Comparison of ENCODE assay signal across 8 mouse cellular contexts in genomic region chr17:86185584-86185983, GRCm38 (mm10). TPM values are rescaled to one million over a fixed set of nuclear protein-coding genes. Genes with fewer than 3 reads are reported as not detected.
DNase-seq lines count a peak whose midpoint lies in the region; ATAC-seq lines count a peak whose summit lies in the region.

No protein-coding gene starts in this region.

- no peak overlapping the region for H3K4me3 ChIP-seq in hindbrain, embryonic 15.5 days
- no peak overlapping the region for H3K4me3 ChIP-seq in hindbrain, embryonic 12.5 days
- no peak overlapping the region for H3K4me3 ChIP-seq in intestine, embryonic 16.5 days (ENCODE audit: low read length)

- H3K4me1 ChIP-seq in hindbrain, embryonic 15.5 days (replicated peaks) = peaks cover 18% of the 10 kb centered on the region
- H3K4me1 ChIP-seq in hindbrain, embryonic 12.5 days = peaks cover 13% of the 10 kb centered on the region
- peaks cover 15% of the 10 kb centered on the region for H3K4me1 ChIP-seq in intestine, embryonic 16.5 days (ENCODE audit: control insufficient read depth, insufficient read depth, low read length)

- no peaks in the 10 kb centered on the region for H3K9me3 ChIP-seq in hindbrain, embryonic 15.5 days
- no peaks in the 10 kb centered on the region for H3K9me3 ChIP-seq in hindbrain, embryonic 12.5 days (replicated peaks)
- H3K9me3 ChIP-seq in intestine, embryonic 16.5 days (ENCODE audit: control insufficient read depth, low read length) = no peaks in the 10 kb centered on the region

- WGBS in hindbrain, embryonic 15.5 days = 43% methylated on average over 7 of the region's 7 CpGs
- 43% methylated on average over 7 of the region's 7 CpGs for WGBS in hindbrain, embryonic 12.5 days
- 15% methylated on average over 7 of the region's 7 CpGs for WGBS in intestine, embryonic 16.5 days

- H3K27ac ChIP-seq in hindbrain, embryonic 15.5 days (replicated peaks) = no peak overlapping the region
- no peak overlapping the region for H3K27ac ChIP-seq in hindbrain, embryonic 12.5 days
- no peak overlapping the region for H3K27ac ChIP-seq in intestine, embryonic 16.5 days (ENCODE audit: low read length)

- ATAC-seq in hindbrain, embryonic 15.5 days (ENCODE audit: low FRiP score, low read depth) = 0 out of 2 replicates have a peak, but pooled peaks have one; percentile 15
- ATAC-seq in hindbrain, embryonic 12.5 days (ENCODE audit: low FRiP score) = no peak
- ATAC-seq in intestine, embryonic 16.5 days = peak; percentile 91
- ATAC-seq in monocyte, adult 5-6 weeks (replicated peaks; ENCODE audit: insufficient number of reproducible peaks, low FRiP score, low TSS enrichment, poor library complexity, severe bottlenecking) = no peak

- H3K4me2 ChIP-seq in hindbrain, embryonic 15.5 days = no peak overlapping the region
- no peak overlapping the region for H3K4me2 ChIP-seq in hindbrain, embryonic 12.5 days (replicated peaks)
- peak overlapping the region; percentile 25 for H3K4me2 ChIP-seq in intestine, embryonic 16.5 days (ENCODE audit: low read depth, low read length)

- H3K27me3 ChIP-seq in hindbrain, embryonic 15.5 days = no peaks in the 10 kb centered on the region
- H3K27me3 ChIP-seq in hindbrain, embryonic 12.5 days = no peaks in the 10 kb centered on the region
- no peaks in the 10 kb centered on the region for H3K27me3 ChIP-seq in intestine, embryonic 16.5 days (replicated peaks; ENCODE audit: control insufficient read depth, insufficient read depth, low read length)

- DNase-seq in 416B (ENCODE audit: low read depth) = peak; percentile 86
- peak; percentile 98 for DNase-seq in heart, adult 11 months
- DNase-seq in spleen, adult 12 weeks (ENCODE audit: low spot score) = no peak
- no peak for DNase-seq in thymus, postnatal 25 days

- H3K9ac ChIP-seq in hindbrain, embryonic 15.5 days = no peak overlapping the region
- no peak overlapping the region for H3K9ac ChIP-seq in hindbrain, embryonic 12.5 days
- peak overlapping the region; percentile 10; the same call in 1 of the 2 replicates for H3K9ac ChIP-seq in intestine, embryonic 16.5 days (ENCODE audit: low read depth, low read length)

- H3K36me3 ChIP-seq in hindbrain, embryonic 15.5 days = no peaks in the 10 kb centered on the region
- no peaks in the 10 kb centered on the region for H3K36me3 ChIP-seq in hindbrain, embryonic 12.5 days
- no peaks in the 10 kb centered on the region for H3K36me3 ChIP-seq in intestine, embryonic 16.5 days (ENCODE audit: control insufficient read depth, insufficient read depth, low read length)

RNA-seq across cellular contexts. Expression of gene Prkce, which starts 18.0 kb away (rescaled TPM):
- 37.7 and 45.7 TPM in 2 replicates for polyA plus RNA-seq in hindbrain, embryonic 15.5 days (2015; fragmentation: Nextera tagmentation; extraction: Ambion mirVana)
- polyA plus RNA-seq in hindbrain, embryonic 12.5 days (2016; fragmentation: Nextera tagmentation; extraction: Ambion mirVana) = 11.0 and 12.0 TPM in 2 replicates
- polyA plus RNA-seq in intestine, embryonic 16.5 days (2015; fragmentation: Nextera tagmentation; extraction: Ambion mirVana) = 5.0 TPM in 2 replicates
- 15.6 to 21.1 TPM (median 15.9 TPM) in 3 replicates for total RNA-seq in monocyte, adult 5-6 weeks (2017)

RNA-seq across cellular contexts. Expression of gene Srbd1, which starts 40.6 kb away (rescaled TPM):
- 14.7 and 14.8 TPM in 2 replicates for polyA plus RNA-seq in hindbrain, embryonic 15.5 days (2015; fragmentation: Nextera tagmentation; extraction: Ambion mirVana)
- 22.6 and 24.1 TPM in 2 replicates for polyA plus RNA-seq in hindbrain, embryonic 12.5 days (2016; fragmentation: Nextera tagmentation; extraction: Ambion mirVana)
- 13.2 and 13.3 TPM in 2 replicates for polyA plus RNA-seq in intestine, embryonic 16.5 days (2015; fragmentation: Nextera tagmentation; extraction: Ambion mirVana)
- 17.4 to 29.5 TPM (median 26.5 TPM) in 3 replicates for total RNA-seq in monocyte, adult 5-6 weeks (2017)

Comparison
In these comparisons a context has a peak if more than half of its experiments do, and no peak if none do; other contexts are left out.
1. ATAC-seq: peak in hindbrain, embryonic 15.5 days (single experiment) and intestine, embryonic 16.5 days (single experiment); none in hindbrain, embryonic 12.5 days (single experiment) and monocyte, adult 5-6 weeks (single experiment).
2. DNase-seq: peak in 416B (single experiment) and heart, adult 11 months (single experiment); none in spleen, adult 12 weeks (single experiment) and thymus, postnatal 25 days (single experiment).